Mouse (Mus musculus) kidney, postnatal 0 days (tissue): ENCODE results near the gene Ctbp1. TPM values are rescaled to one million over a fixed set of nuclear protein-coding genes. Genes with fewer than 3 reads are reported as not detected.

Experiments
- ATAC-seq: fragments of 200-750 bp; cut with Nextera tagmentation; replicated peaks from 2 replicates; pipeline ENCODE4 v1.8.0; 2017; ENCODE audit warnings: low read depth, moderate number of reproducible peaks, moderate TSS enrichment, moderate library complexity; ENCODE audit not compliant: low FRiP score
- DNase-seq: peaks from one replicate; pipeline ENCODE4 v3.0.0-alpha.2; 2016; ENCODE audit warnings: low spot score
- H3K27ac ChIP-seq: fragments of 300-500 bp; sonication (generic); 2 replicates; pipeline ENCODE4 v1.5.1; 2014; ENCODE audit warnings: mild to moderate bottlenecking
- H3K27me3 ChIP-seq: fragments of 300-500 bp; sonication (generic); 2 replicates; pipeline ENCODE4 v1.6.1; 2014; ENCODE audit warnings: low read length, mixed read lengths; ENCODE audit not compliant: insufficient read depth
- H3K36me3 ChIP-seq: fragments of 300-500 bp; sonication (generic); 2 replicates; pipeline ENCODE4 v1.6.1; 2014; ENCODE audit warnings: low read length, mixed read lengths; ENCODE audit not compliant: insufficient read depth
- H3K4me1 ChIP-seq: fragments of 300-500 bp; sonication (generic); replicated peaks from 2 replicates; pipeline ENCODE4 v1.6.1; 2014; ENCODE audit warnings: antibody characterized with exemption, low read length, mixed read lengths; ENCODE audit not compliant: insufficient read depth
- H3K4me2 ChIP-seq: fragments of 300-500 bp; sonication (generic); 2 replicates; pipeline ENCODE4 v1.6.1; 2014; ENCODE audit warnings: mild to moderate bottlenecking, low read length, moderate library complexity, mixed read lengths
- H3K4me3 ChIP-seq: fragments of 300-500 bp; sonication (generic); replicated peaks from 2 replicates; pipeline ENCODE4 v1.5.1; 2014; ENCODE audit warnings: low read depth, low read length
- H3K9ac ChIP-seq: fragments of 300-500 bp; sonication (generic); 2 replicates; pipeline ENCODE4 v1.6.1; 2014; ENCODE audit warnings: low read depth, low read length
- H3K9me3 ChIP-seq: fragments of 300-500 bp; sonication (generic); replicated peaks from 2 replicates; pipeline ENCODE4 v1.6.1; 2016; ENCODE audit warnings: low read length, inconsistent platforms, mixed read lengths
- CTCF ChIP-seq: IDR thresholded peaks from 2 replicates; pipeline ENCODE4 v1.5.1; 2016; ENCODE audit warnings: antibody characterized with exemption, low read depth, mild to moderate bottlenecking, moderate library complexity
- WGBS: fragments of 180-500 bp; shearing (Covaris S2); extraction: QIAGEN DNeasy Blood & Tissue Kit; methylation state at CpG from one replicate; pipeline ENCODE4 v1.1.7; 2014; 5-methylcytosine and 5-hydroxymethylcytosine counted together
- polyA plus RNA-seq: library from polyadenylated mRNA; unstranded; fragments of >200 nt; fragmentation: Nextera tagmentation; extraction: Ambion mirVana; gene quantifications from 2 replicates; pipeline ENCODE4 v1.2.1, GENCODE M21; 2015

Ctbp1 gene
- polyA plus RNA-seq, 1 experiment from 2014 or later = 252 TPM

DNA sequence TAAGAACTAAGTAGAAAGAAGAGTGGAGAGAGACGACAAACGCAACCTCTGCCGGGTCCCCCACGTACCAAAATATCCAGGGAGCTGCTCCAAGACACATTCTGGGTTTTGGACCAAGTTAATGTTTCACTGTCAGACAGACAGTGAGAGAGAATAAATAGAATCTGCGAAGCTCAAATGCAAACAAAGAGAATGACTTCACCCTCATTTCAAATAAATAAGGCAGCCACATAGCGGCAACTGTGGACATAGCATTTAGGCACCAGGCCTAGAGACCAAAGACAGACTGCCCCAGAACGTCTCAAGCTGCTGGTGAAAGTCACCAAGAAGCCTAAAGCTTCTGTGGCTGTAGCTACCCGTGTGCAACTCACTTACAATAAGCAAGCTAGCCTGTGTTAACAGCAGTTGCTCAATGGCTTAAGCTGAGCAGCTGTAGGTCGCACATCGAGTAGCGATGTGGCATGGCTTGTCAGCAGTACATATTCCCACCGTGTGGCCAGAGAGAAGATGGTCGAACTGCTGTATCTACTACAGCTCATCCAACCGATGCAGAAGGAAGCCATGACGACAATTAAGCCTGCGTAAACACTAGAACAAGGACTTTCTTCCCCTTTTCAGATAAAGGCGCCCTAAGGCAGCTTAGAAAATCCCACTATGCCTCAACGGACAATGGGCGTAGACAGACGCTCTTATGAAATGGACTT is 55.9 kb downstream of the Ctbp1 start:
- no peaks in the 10 kb centered on the region for H3K36me3 ChIP-seq
- no peak for TF ChIP-seq CTCF
- H3K4me1 ChIP-seq = peaks cover 4% of the 10 kb centered on the region; the same call in 1 of the 2 replicates
- H3K9me3 ChIP-seq = no peaks in the 10 kb centered on the region
- no peak overlapping the region for H3K4me2 ChIP-seq
- H3K9ac ChIP-seq = no peak overlapping the region
- 74% methylated on average over 20 of the region's 20 CpGs for WGBS
- 0 out of 2 replicates have a peak overlapping the region, but pooled peaks have one; percentile 36 for H3K27ac ChIP-seq
- no peak overlapping the region for H3K4me3 ChIP-seq
- no peaks in the 10 kb centered on the region for H3K27me3 ChIP-seq
- ATAC-seq (no peak), DNase-seq (peak; percentile 55)

DNA sequence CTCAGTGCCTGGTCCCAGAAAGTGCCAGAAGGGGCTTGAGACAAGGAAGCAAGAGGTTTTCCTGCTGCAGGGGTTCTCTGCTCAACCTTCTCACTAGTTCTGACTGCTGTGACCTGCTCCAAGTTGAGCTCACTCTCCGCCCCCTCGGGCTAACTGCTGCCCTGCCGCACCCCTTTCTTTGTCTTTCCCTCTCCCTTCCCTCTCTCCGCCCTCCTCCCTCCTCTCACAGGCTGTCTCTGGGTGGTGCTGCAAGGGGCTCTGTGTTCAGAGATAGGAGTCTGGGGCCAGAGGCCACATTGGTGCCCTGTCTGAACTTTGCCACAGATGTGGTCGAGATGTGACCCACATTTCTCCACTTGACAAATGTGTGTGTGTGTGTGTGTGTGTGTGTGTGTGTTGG is 56.7 kb downstream of the Ctbp1 start, which contains the start of gene Spon2:
Gene Spon2, minus strand, starts transcription at position 375 of the 400 bp plus-strand sequence.
- no peak within 1 kb of the TSS for H3K9ac ChIP-seq

DNA sequence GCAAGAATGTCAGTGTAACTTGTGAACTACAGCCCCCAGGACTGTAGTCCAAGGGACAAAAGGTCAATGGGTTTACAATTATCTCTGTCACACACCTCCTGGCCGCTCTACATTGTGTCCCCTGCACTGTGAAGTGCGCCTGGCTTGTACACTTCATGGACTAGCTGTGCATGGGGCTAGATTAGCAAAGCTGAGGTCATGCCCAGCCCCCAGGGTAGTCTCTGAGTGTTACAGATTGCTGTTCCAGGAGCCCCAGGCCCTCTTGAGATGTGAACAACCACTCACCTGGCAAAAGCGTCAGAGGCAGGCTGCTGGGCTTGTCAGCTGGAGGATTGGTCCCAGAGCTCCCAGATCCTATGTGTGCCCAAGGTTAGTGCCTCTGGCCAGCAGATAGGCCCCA is 57.1 kb downstream of the Ctbp1 start:
- ATAC-seq (peak; percentile 30; the same call in 1 of the 2 replicates), DNase-seq (no peak)
- Histone ChIP-seq H3K36me3 (no peaks in the 10 kb centered on the region), H3K27me3 (no peaks in the 10 kb centered on the region), H3K4me1 (peaks cover 4% of the 10 kb centered on the region; the same call in 1 of the 2 replicates), H3K9ac (no peak overlapping the region), H3K4me3 (no peak overlapping the region), H3K27ac (no peak overlapping the region), H3K9me3 (no peaks in the 10 kb centered on the region), H3K4me2 (no peak overlapping the region)
- WGBS = 72% methylated on average over 3 of the region's 3 CpGs
- no peak for TF ChIP-seq CTCF

More for the DNA sequence above, 56.7 kb downstream of the Ctbp1 start, which contains the start of gene Spon2:
- Histone ChIP-seq H3K27me3 (no peaks in the 10 kb centered on the region), H3K27ac (0 out of 2 replicates have a peak within 1 kb of the TSS, but pooled peaks have one; percentile 36), H3K4me1 (peaks cover 4% of the 10 kb centered on the region; the same call in 1 of the 2 replicates), H3K36me3 (no peaks in the 10 kb centered on the region), H3K4me3 (no peak within 1 kb of the TSS), H3K9me3 (no peaks in the 10 kb centered on the region), H3K4me2 (no peak within 1 kb of the TSS)
- WGBS = 36% methylated on average over 5 of the region's 5 CpGs
- TF ChIP-seq CTCF = no peak
- no peak for ATAC-seq
- peak; percentile 52 for DNase-seq

GRCm38 (mm10) chr5:33214723-33215122 is 60.1 kb downstream of the Ctbp1 start:
- H3K9ac ChIP-seq = no peak overlapping the region
- no peaks in the 10 kb centered on the region for H3K36me3 ChIP-seq
- no peak overlapping the region for H3K4me3 ChIP-seq
- WGBS = 62% methylated on average over 4 of the region's 4 CpGs
- DNase-seq = no peak
- H3K27me3 ChIP-seq = no peaks in the 10 kb centered on the region
- no peak for ATAC-seq
- TF ChIP-seq CTCF = no peak
- H3K27ac ChIP-seq = no peak overlapping the region
- no peaks in the 10 kb centered on the region for H3K9me3 ChIP-seq
- H3K4me2 ChIP-seq = no peak overlapping the region
- H3K4me1 ChIP-seq = no peaks in the 10 kb centered on the region

GRCm38 (mm10) chr5:33211254-33211653 is 63.5 kb downstream of the Ctbp1 start:
- Histone ChIP-seq H3K27ac (no peak overlapping the region), H3K9ac (no peak overlapping the region), H3K27me3 (no peaks in the 10 kb centered on the region), H3K4me2 (no peak overlapping the region), H3K36me3 (no peaks in the 10 kb centered on the region), H3K4me3 (no peak overlapping the region), H3K9me3 (no peaks in the 10 kb centered on the region), H3K4me1 (no peaks in the 10 kb centered on the region)
- DNase-seq (no peak), ATAC-seq (no peak)
- 83% methylated on average over 5 of the region's 5 CpGs for WGBS
- TF ChIP-seq CTCF = no peak

- Histone ChIP-seq H3K4me2 (no peak overlapping the region), H3K9me3 (no peaks in the 10 kb centered on the region), H3K36me3 (no peaks in the 10 kb centered on the region), H3K9ac (no peak overlapping the region), H3K4me3 (no peak overlapping the region), H3K27me3 (no peaks in the 10 kb centered on the region), H3K27ac (no peak overlapping the region), H3K4me1 (no peaks in the 10 kb centered on the region)
- no peak for TF ChIP-seq CTCF
- ATAC-seq (no peak), DNase-seq (no peak)
- 87% methylated on average over 3 of the region's 3 CpGs for WGBS
These were observed 64.3 kb downstream of the Ctbp1 start for GRCm38 (mm10) chr5:33210515-33210914.
